Mouse (Mus musculus): ENCODE results near the gene Kcnh5. TPM values are rescaled to one million over a fixed set of nuclear protein-coding genes. Genes with fewer than 3 reads are reported as not detected.

Kcnh5 gene
- polyA plus RNA-seq, 1 experiment from 2014 or later = not detected

DNA sequence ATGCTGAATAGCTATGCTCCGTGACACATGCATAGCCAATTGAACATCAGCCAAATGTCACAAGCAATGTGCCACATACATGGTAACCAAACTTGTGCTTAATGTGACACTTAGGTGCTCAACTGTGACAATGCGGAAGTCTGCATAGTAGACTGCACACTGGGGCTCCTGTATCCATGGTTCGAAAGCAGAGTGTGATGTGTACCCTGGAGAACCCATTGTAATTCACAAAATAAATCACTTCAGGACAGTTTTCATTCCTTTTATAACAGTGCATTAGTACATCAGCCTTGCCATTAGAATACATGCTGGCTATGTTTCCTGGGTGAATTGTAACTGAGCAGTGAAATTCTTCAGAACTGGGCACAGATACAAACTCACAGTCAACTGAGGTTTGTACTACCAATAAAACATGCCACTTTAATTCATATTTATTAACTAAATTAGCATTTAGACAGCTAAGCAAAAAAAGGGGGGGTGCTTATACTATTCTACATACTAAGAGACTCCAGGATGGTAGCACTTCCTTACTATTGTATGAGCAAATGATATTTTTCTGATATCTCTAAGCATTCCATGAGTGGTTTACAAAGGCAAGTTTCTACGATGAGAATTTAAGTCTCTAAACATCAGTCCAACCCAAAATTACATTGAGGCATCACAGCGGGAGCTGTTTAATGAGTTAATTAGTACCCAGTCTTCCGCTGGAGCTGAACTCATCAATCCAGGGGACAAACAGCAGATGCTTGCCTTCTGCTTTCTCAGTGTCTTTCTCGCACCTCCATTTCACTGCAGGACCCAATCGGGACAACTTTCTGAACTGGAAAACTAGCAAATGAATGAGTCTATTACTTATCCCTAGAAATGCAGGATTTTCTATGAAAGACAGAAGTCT lies 144.9 kb downstream of the Kcnh5 start:
- Histone ChIP-seq H3K9ac (replicated peaks) (no peak overlapping the region), H3K4me3 (ENCODE audit: low read depth, low read length) (no peak overlapping the region), H3K9me3 (ENCODE audit: low read length) (no peaks in the 10 kb centered on the region; the same call in 1 of the 2 replicates), H3K4me2 (ENCODE audit: low read depth, low read length) (no peak overlapping the region), H3K27ac (ENCODE audit: low read depth) (no peak overlapping the region), H3K36me3 (replicated peaks; ENCODE audit: insufficient read depth, low read length) (no peaks in the 10 kb centered on the region), H3K27me3 (ENCODE audit: insufficient read depth, low read length) (no peaks in the 10 kb centered on the region), H3K4me1 (ENCODE audit: insufficient read depth) (no peaks in the 10 kb centered on the region)
- TF ChIP-seq EP300 (IDR thresholded peaks at IDR 0.05; ENCODE audit: low read depth) = no peak
- no peak for TF ChIP-seq CTCF (IDR thresholded peaks at IDR 0.05; ENCODE audit: low read depth)
- DNase-seq = no peak
- WGBS (ENCODE audit: insufficient replicate concordance) = 80% methylated on average over 8 of the region's 8 CpGs
- no peak for ATAC-seq

DNA sequence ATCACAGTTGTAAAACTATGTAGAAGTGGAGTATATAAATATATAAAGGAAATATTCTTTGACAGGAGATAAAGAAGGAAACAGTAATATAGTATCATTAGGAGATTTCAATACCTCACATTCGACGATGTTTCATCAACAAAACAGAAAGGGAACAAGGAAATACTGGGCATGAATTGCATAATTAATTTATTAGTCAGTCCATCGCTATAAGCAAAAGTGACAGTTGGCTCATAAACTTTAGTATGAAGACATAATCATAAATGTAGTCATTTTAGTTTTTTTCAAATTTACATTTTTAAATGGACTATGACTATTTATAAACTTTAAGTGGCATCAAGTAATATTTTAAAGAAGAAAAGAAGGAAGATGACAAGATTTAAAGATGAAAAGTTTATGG lies 205.9 kb downstream of the Kcnh5 start:
- Histone ChIP-seq H3K4me2 (ENCODE audit: low read depth, low read length) (no peak overlapping the region), H3K4me1 (ENCODE audit: insufficient read depth) (no peaks in the 10 kb centered on the region), H3K27me3 (ENCODE audit: insufficient read depth, low read length) (no peaks in the 10 kb centered on the region), H3K9ac (replicated peaks) (no peak overlapping the region), H3K36me3 (replicated peaks; ENCODE audit: insufficient read depth, low read length) (no peaks in the 10 kb centered on the region), H3K4me3 (ENCODE audit: low read depth, low read length) (no peak overlapping the region), H3K27ac (ENCODE audit: low read depth) (no peak overlapping the region), H3K9me3 (ENCODE audit: low read length) (no peaks in the 10 kb centered on the region)
- DNase-seq (no peak), ATAC-seq (no peak)
- 76% methylated on average over 3 of the region's 3 CpGs for WGBS (ENCODE audit: insufficient replicate concordance)
- TF ChIP-seq CTCF (IDR thresholded peaks at IDR 0.05; ENCODE audit: low read depth) (no peak), EP300 (IDR thresholded peaks at IDR 0.05; ENCODE audit: low read depth) (no peak)

DNA sequence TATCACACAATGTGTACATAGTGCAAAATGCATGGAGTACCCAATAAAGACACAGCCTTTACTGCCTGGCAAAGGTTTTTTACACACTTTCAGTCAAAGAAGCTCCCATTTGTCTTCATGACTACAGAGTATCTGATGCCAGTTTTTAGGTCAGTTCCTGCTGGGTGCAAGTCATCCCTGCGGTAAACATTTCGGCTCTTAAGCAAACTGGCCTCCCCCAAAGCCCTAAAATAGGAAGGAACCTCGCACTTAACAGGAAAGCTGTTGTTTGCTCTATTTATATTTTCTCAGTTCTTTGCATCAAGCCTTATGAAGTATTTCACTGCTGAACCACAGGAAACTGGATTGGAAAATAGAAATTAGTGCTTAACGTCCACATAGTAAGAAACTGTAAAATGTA lies 207.7 kb downstream of the Kcnh5 start:
- Histone ChIP-seq H3K9me3 (ENCODE audit: low read length) (no peaks in the 10 kb centered on the region), H3K4me2 (ENCODE audit: low read depth, low read length) (no peak overlapping the region), H3K36me3 (replicated peaks; ENCODE audit: insufficient read depth, low read length) (no peaks in the 10 kb centered on the region), H3K27ac (ENCODE audit: low read depth) (no peak overlapping the region), H3K4me1 (ENCODE audit: insufficient read depth) (no peaks in the 10 kb centered on the region), H3K27me3 (ENCODE audit: insufficient read depth, low read length) (no peaks in the 10 kb centered on the region), H3K4me3 (ENCODE audit: low read depth, low read length) (no peak overlapping the region), H3K9ac (replicated peaks) (no peak overlapping the region)
- 33% methylated on average over 4 of the region's 4 CpGs for WGBS (ENCODE audit: insufficient replicate concordance)
- DNase-seq (no peak), ATAC-seq (no peak)
- no peak for TF ChIP-seq EP300 (IDR thresholded peaks at IDR 0.05; ENCODE audit: low read depth)
- no peak for TF ChIP-seq CTCF (IDR thresholded peaks at IDR 0.05; ENCODE audit: low read depth)

DNA sequence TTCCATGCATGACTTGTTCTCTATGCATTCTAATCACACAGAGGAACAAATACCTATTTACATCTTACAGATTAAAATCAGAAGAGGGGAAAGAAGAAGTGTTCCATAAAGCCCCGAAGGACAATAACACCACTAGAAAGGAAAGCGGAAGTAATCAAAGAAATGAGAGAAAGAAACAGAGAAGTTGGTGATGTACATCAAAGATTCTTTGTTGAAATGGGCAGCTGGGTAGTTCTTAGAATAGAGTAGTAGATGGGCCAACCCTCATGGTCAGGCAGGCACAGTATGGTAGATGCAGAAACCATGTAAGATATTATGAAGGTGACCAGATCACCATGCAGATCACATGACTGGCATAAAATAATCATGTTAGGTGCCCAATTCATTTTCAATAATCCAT lies 210.9 kb downstream of the Kcnh5 start:
- ATAC-seq (no peak), DNase-seq (no peak)
- Histone ChIP-seq H3K4me1 (ENCODE audit: insufficient read depth) (no peaks in the 10 kb centered on the region), H3K9me3 (ENCODE audit: low read length) (no peaks in the 10 kb centered on the region), H3K4me3 (ENCODE audit: low read depth, low read length) (no peak overlapping the region), H3K27ac (ENCODE audit: low read depth) (no peak overlapping the region), H3K4me2 (ENCODE audit: low read depth, low read length) (no peak overlapping the region), H3K27me3 (ENCODE audit: insufficient read depth, low read length) (no peaks in the 10 kb centered on the region), H3K36me3 (replicated peaks; ENCODE audit: insufficient read depth, low read length) (no peaks in the 10 kb centered on the region), H3K9ac (replicated peaks) (no peak overlapping the region)
- TF ChIP-seq EP300 (IDR thresholded peaks at IDR 0.05; ENCODE audit: low read depth) (no peak), CTCF (IDR thresholded peaks at IDR 0.05; ENCODE audit: low read depth) (no peak)
- 74% methylated on average over 2 of the region's 2 CpGs for WGBS (ENCODE audit: insufficient replicate concordance)

DNA sequence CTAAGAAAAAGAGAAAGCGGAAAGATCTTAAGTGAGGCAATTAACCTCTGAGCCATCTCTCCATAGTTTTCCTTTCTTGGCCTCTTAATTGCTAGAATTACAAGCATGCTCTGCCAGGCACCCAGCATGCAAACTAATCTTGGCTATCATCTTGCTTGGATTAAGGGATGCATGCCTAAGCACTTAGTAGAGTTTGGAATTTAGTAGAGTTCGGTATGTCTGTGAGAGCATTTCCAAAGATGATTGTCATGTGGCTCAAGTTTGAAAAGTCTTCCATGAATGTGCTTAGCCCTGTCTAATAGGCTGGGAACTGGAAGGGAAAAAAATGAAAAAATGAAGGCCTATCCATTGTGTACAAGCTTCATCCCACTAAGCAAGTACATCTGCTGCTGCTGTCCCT lies 224.5 kb downstream of the Kcnh5 start:
- Histone ChIP-seq H3K4me3 (ENCODE audit: low read depth, low read length) (no peak overlapping the region), H3K9ac (replicated peaks) (no peak overlapping the region), H3K4me2 (ENCODE audit: low read depth, low read length) (no peak overlapping the region), H3K4me1 (ENCODE audit: insufficient read depth) (no peaks in the 10 kb centered on the region), H3K36me3 (replicated peaks; ENCODE audit: insufficient read depth, low read length) (no peaks in the 10 kb centered on the region), H3K27ac (ENCODE audit: low read depth) (no peak overlapping the region), H3K27me3 (ENCODE audit: insufficient read depth, low read length) (no peaks in the 10 kb centered on the region), H3K9me3 (ENCODE audit: low read length) (no peaks in the 10 kb centered on the region)
- TF ChIP-seq CTCF (IDR thresholded peaks at IDR 0.05; ENCODE audit: low read depth) (no peak), EP300 (IDR thresholded peaks at IDR 0.05; ENCODE audit: low read depth) (no peak)
- WGBS (ENCODE audit: insufficient replicate concordance) = 79% methylated on average over 2 of the region's 2 CpGs
- ATAC-seq (no peak), DNase-seq (no peak)

DNA sequence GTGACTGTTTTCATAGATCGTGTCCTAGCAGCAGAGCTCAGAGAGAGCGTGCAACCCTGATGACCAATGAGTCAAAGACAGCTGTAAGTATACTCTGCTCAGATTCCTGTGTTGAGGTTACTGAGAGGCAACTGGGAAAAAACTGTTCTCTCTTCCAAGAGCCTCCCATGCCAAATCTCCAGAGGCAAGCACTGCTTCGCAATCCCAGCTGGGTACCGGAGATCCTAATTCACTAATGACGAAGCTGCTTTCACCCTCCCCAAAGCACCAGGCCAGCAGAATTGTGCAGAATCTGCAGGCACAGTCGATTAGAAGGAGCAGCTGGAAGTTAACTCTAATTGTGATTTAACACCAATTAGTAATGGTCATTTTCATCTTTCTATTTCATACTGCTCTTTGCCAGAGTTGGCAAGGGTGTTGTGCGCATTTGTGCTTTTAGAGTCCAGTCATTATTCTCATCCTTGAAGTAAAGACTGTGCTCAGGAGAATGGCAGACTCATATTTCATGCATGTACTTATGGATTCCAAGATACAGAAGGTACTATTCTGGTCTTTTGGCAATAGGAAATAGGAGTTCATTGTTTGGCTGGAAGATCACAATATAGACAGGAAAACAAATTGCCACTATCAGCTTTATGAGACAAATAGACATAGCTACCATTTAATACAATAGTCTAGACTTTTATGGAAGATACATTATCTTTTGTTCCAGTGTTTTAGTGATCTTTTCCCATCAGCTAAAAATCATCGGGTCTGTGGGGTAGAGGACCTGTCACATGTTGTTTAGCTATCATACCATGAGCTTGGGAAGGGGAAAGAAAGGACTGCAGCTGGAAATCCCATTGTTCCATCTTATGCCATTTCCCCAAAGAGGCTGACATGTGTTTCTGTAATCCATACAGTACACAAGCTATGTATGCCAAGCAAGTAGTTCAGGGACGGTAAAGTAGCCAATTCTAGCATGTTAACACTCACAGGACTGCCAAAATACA lies 225.7 kb downstream of the Kcnh5 start:
- H3K9me3 ChIP-seq (ENCODE audit: low read length) = no peaks in the 10 kb centered on the region
- no peaks in the 10 kb centered on the region for H3K27me3 ChIP-seq (ENCODE audit: insufficient read depth, low read length)
- no peaks in the 10 kb centered on the region for H3K4me1 ChIP-seq (ENCODE audit: insufficient read depth)
- H3K4me2 ChIP-seq (ENCODE audit: low read depth, low read length) = no peak overlapping the region
- DNase-seq (no peak), ATAC-seq (no peak)
- H3K36me3 ChIP-seq (replicated peaks; ENCODE audit: insufficient read depth, low read length) = no peaks in the 10 kb centered on the region
- WGBS (ENCODE audit: insufficient replicate concordance) = 69% methylated on average over 9 of the region's 9 CpGs
- H3K9ac ChIP-seq (replicated peaks) = no peak overlapping the region
- TF ChIP-seq EP300 (IDR thresholded peaks at IDR 0.05; ENCODE audit: low read depth) = no peak
- TF ChIP-seq CTCF (IDR thresholded peaks at IDR 0.05; ENCODE audit: low read depth) = no peak
- no peak overlapping the region for H3K4me3 ChIP-seq (ENCODE audit: low read depth, low read length)
- H3K27ac ChIP-seq (ENCODE audit: low read depth) = no peak overlapping the region
